Mouse (Mus musculus) heart, adult 2 months (tissue): ENCODE results near the gene Tex12. TPM values are rescaled to one million over a fixed set of nuclear protein-coding genes. Genes with fewer than 3 reads are reported as not detected.
A peak's percentile ranks its signal among the peaks of the same experiment; 100 is the strongest.

ENCODE experiments used
- DNase-seq, 2 experiments: peaks; one replicate each; pipeline ENCODE4 v3.0.0; 2021
- H3K27ac ChIP-seq: fragments of 200-600 bp; 2 replicates; pipeline ENCODE4 v1.8.1; 2022
- H3K27me3 ChIP-seq: fragments of 200-500 bp; 2 replicates; pipeline ENCODE4 v1.6.1; 2012; ENCODE audit warnings: mild to moderate bottlenecking, low read length, inconsistent platforms, mixed read lengths; ENCODE audit not compliant: control insufficient read depth, insufficient read depth
- H3K36me3 ChIP-seq: fragments of 200-500 bp; 2 replicates; pipeline ENCODE4 v1.6.1; 2012; ENCODE audit warnings: low read length, inconsistent platforms; ENCODE audit not compliant: control insufficient read depth, insufficient read depth
- H3K4me1 ChIP-seq: fragments of 200-500 bp; 2 replicates; pipeline ENCODE4 v1.6.1; 2011; ENCODE audit warnings: low read length; ENCODE audit not compliant: control insufficient read depth, insufficient read depth
- H3K4me3 ChIP-seq: fragments of 200-600 bp; 2 replicates; pipeline ENCODE4 v1.8.1; 2022
- H3K79me2 ChIP-seq: fragments of 200-500 bp; replicated peaks from 2 replicates; pipeline ENCODE4 v1.6.1; 2012; ENCODE audit warnings: mild to moderate bottlenecking, inconsistent platforms, low read length, moderate library complexity, mixed read lengths; ENCODE audit not compliant: control insufficient read depth, insufficient read depth
- H3K9ac ChIP-seq: fragments of 200-500 bp; 2 replicates; pipeline ENCODE4 v1.6.1; 2012; ENCODE audit warnings: low read depth, mild to moderate bottlenecking, control low read depth, inconsistent platforms, low read length, mixed read lengths
- CTCF ChIP-seq: fragments of 200-600 bp; IDR thresholded peaks from 2 replicates; pipeline ENCODE4 v1.8.1; 2022; ENCODE audit warnings: antibody characterized with exemption, mild to moderate bottlenecking, moderate library complexity
- EP300 ChIP-seq: fragments of 200-500 bp; IDR thresholded peaks from 2 replicates; pipeline ENCODE4 v1.6.1; 2011; ENCODE audit warnings: low read depth, low read length, control low read depth; ENCODE audit not compliant: insufficient read depth
- POLR2A ChIP-seq: fragments of 200-500 bp; IDR thresholded peaks from 2 replicates; pipeline ENCODE4 v1.6.1; 2011; ENCODE audit warnings: mild to moderate bottlenecking, low read depth, low read length, control low read depth; ENCODE audit not compliant: insufficient read depth
- WGBS: fragments of 180-500 bp; shearing (Covaris S2); methylation state at CpG from one replicate; pipeline ENCODE4 v1.1.7; 2018; 5-methylcytosine and 5-hydroxymethylcytosine counted together
- intact Hi-C: fragments of 180-260 bp; cut with DNase I; formaldehyde crosslinking; loops from one replicate; pipeline ENCODE4 v1.15.1; 2025
- polyA plus RNA-seq: library from polyadenylated mRNA; depleted of rRNA; stranded (reverse); fragments of >200 nt; gene quantifications from 2 replicates; pipeline ENCODE4 v1.2.3, GENCODE M21; 2012; rRNA removed
- total RNA-seq, 2 experiments: library from RNA; stranded (reverse); gene quantifications; 2 replicates each; pipeline ENCODE4 v1.2.3; 2021

Tex12 gene
- total and polyA plus RNA-seq, 3 experiments: not detected

- TF ChIP-seq EP300 (no peak), CTCF (peak; percentile 67)
- Histone ChIP-seq H3K27me3 (no peaks in the 10 kb centered on the region), H3K79me2 (no peaks in the 10 kb centered on the region), H3K27ac (no peak overlapping the region; the same call in 1 of the 2 replicates), H3K4me3 (no peak overlapping the region), H3K36me3 (peaks cover 5% of the 10 kb centered on the region; the same call in 1 of the 2 replicates), H3K4me1 (peaks cover 4% of the 10 kb centered on the region), H3K9ac (no peak overlapping the region)
- intact Hi-C loops: no loop called here
- WGBS: 24% methylated on average over 2 of the region's 2 CpGs
- no peak for DNase-seq
Observed at GRCm38 (mm10) chr9:50518781-50519180, 42.3 kb downstream of the Tex12 start.

- Histone ChIP-seq H3K4me1 (peaks cover 4% of the 10 kb centered on the region), H3K79me2 (no peaks in the 10 kb centered on the region), H3K27ac (no peak overlapping the region), H3K27me3 (no peaks in the 10 kb centered on the region), H3K36me3 (no peaks in the 10 kb centered on the region), H3K9ac (no peak overlapping the region), H3K4me3 (no peak overlapping the region)
- WGBS: 20% methylated on average over 5 of the region's 5 CpGs
- TF ChIP-seq EP300 (no peak), POLR2A (no peak), CTCF (no peak)
- no peak for DNase-seq
- intact Hi-C loops: no loop called here
Observed at GRCm38 (mm10) chr9:50515462-50515861, 45.7 kb downstream of the Tex12 start.

DNA sequence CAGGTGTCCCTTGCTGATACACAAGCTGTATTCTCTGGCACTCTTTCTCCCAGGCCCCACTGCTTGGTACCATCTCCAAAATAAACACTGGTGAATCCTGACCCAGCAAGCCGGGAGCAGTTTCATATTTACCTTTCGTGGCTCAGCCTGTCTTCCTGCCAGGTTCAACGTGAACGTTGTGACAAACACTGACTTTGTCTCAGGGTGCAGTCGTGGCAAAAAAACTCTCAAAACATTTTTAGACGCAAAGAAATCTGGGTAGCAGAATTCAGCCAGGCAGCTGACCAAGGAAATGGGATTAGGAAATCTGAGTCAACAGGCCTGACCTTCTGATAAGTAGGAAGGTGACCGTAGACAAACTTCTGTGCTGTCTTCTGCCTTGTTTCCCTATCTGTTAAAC, 53.6 kb downstream of the Tex12 start:
- H3K4me3 ChIP-seq: no peak overlapping the region
- intact Hi-C loops: no loop called here
- no peak for TF ChIP-seq CTCF
- TF ChIP-seq POLR2A: no peak
- no peak for TF ChIP-seq EP300
- WGBS: 19% methylated on average over 7 of the region's 7 CpGs
- H3K27me3 ChIP-seq: no peaks in the 10 kb centered on the region
- no peak overlapping the region; the same call in 1 of the 2 replicates for H3K27ac ChIP-seq
- H3K9ac ChIP-seq: no peak overlapping the region
- DNase-seq: peak in 1 of 2 experiments; percentile 6
- no peaks in the 10 kb centered on the region for H3K79me2 ChIP-seq
- 0 out of 2 replicates have a peak, but pooled peaks cover 1% of the 10 kb centered on the region for H3K4me1 ChIP-seq
- H3K36me3 ChIP-seq: no peaks in the 10 kb centered on the region; the same call in 1 of the 2 replicates

Other genes starting within 250 kb of the Tex12 start
- 100 to 1,000 TPM; 477 to 494 TPM for gene Rpl10-ps3, start 216.4 kb downstream of the Tex12 start, total RNA-seq
- 69.3 and 113 TPM in 2 replicates for gene Rpl10-ps3, start 216.4 kb downstream of the Tex12 start, polyA plus RNA-seq
- 1 to 10 TPM in 1 of 2 experiments, under 1 TPM in 1; 0.82 to 2.0 TPM for gene Plet1, start 66.8 kb downstream of the Tex12 start, total RNA-seq
- 2.5 and 4.0 TPM in 2 replicates for gene Plet1, start 66.8 kb downstream of the Tex12 start, polyA plus RNA-seq
- 10 to 100 TPM; 24.8 to 30.2 TPM for gene Pts, start 32.6 kb downstream of the Tex12 start, total RNA-seq
- 28.7 and 63.3 TPM in 2 replicates for gene Pts, start 32.6 kb downstream of the Tex12 start, polyA plus RNA-seq
- gene Il18, start 6.5 kb downstream of the Tex12 start, total RNA-seq: 1 to 10 TPM; 1.0 to 1.2 TPM
- 0.53 and 1.6 TPM in 2 replicates for gene Il18, start 6.5 kb downstream of the Tex12 start, polyA plus RNA-seq
- under 1 TPM; 0.39 to 0.50 TPM for gene Bco2, start 6.1 kb downstream of the Tex12 start, total RNA-seq
- 0.32 and 0.33 TPM in 2 replicates for gene Bco2, start 6.1 kb downstream of the Tex12 start, polyA plus RNA-seq
- gene Sdhd, start 42.5 kb upstream of the Tex12 start, total RNA-seq: 100 to 1,000 TPM; 593 to 673 TPM
- gene Sdhd, start 42.5 kb upstream of the Tex12 start, polyA plus RNA-seq: 722 and 984 TPM in 2 replicates
- gene Timm8b, start 42.6 kb upstream of the Tex12 start, total RNA-seq: 100 to 1,000 TPM; 251 to 294 TPM
- 289 and 341 TPM in 2 replicates for gene Timm8b, start 42.6 kb upstream of the Tex12 start, polyA plus RNA-seq
- gene Pih1d2, start 56.0 kb upstream of the Tex12 start, total RNA-seq: under 1 TPM in 1 of 2 experiments, not detected in 1; 0.31 TPM
- gene Pih1d2, start 56.0 kb upstream of the Tex12 start, polyA plus RNA-seq: 0.50 and 0.66 TPM in 2 replicates
- 10 to 100 TPM; 11.9 to 13.2 TPM for gene Nkapd1, start 56.1 kb upstream of the Tex12 start, total RNA-seq
- gene Nkapd1, start 56.1 kb upstream of the Tex12 start, polyA plus RNA-seq: 3.1 and 4.6 TPM in 2 replicates
- gene Dlat, start 98.5 kb upstream of the Tex12 start, total RNA-seq: 100 to 1,000 TPM; 364 to 415 TPM
- 175 and 243 TPM in 2 replicates for gene Dlat, start 98.5 kb upstream of the Tex12 start, polyA plus RNA-seq
- gene Dixdc1, start 178.2 kb upstream of the Tex12 start, total RNA-seq: 1 to 10 TPM; 3.4 to 5.4 TPM
- 2.6 and 4.9 TPM in 2 replicates for gene Dixdc1, start 178.2 kb upstream of the Tex12 start, polyA plus RNA-seq
- gene 2310030G06Rik, start 185.2 kb upstream of the Tex12 start, total RNA-seq: 1 to 10 TPM; 2.9 to 4.3 TPM
- gene 2310030G06Rik, start 185.2 kb upstream of the Tex12 start, polyA plus RNA-seq: 5.6 and 7.4 TPM in 2 replicates
- 1,000 to 10,000 TPM; 2,783 to 3,339 TPM for gene Cryab, start 190.0 kb upstream of the Tex12 start, total RNA-seq
- gene Cryab, start 190.0 kb upstream of the Tex12 start, polyA plus RNA-seq: 3,110 and 4,349 TPM in 2 replicates
- 100 to 1,000 TPM; 131 to 139 TPM for gene Hspb2, start 191.0 kb upstream of the Tex12 start, total RNA-seq
- 201 and 224 TPM in 2 replicates for gene Hspb2, start 191.0 kb upstream of the Tex12 start, polyA plus RNA-seq
- gene Fdxacb1, start 206.9 kb upstream of the Tex12 start, total RNA-seq: 1 to 10 TPM; 4.7 to 5.1 TPM
- gene Fdxacb1, start 206.9 kb upstream of the Tex12 start, polyA plus RNA-seq: 3.4 and 5.2 TPM in 2 replicates
- gene Alg9, start 213.7 kb upstream of the Tex12 start, total RNA-seq: 1 to 10 TPM; 9.6 to 9.9 TPM
- 13.4 and 19.9 TPM in 2 replicates for gene Alg9, start 213.7 kb upstream of the Tex12 start, polyA plus RNA-seq
- gene 1110032A03Rik, start 214.2 kb upstream of the Tex12 start, total RNA-seq: 10 to 100 TPM; 11.8 to 12.1 TPM
- 34.5 and 39.0 TPM in 2 replicates for gene 1110032A03Rik, start 214.2 kb upstream of the Tex12 start, polyA plus RNA-seq